Mouse (Mus musculus) E14TG2a.4 (cell line): ENCODE measurements around the gene Pcdh19.

Experiments
- H3K27me3 ChIP-seq: 2 replicates; pipeline ENCODE4 v1.6.1; 2014; ENCODE audit warnings: low read length, control low read depth; ENCODE audit not compliant: insufficient read depth
- H3K36me3 ChIP-seq: 2 replicates; pipeline ENCODE4 v1.6.1; 2014; ENCODE audit warnings: low read length, control low read depth; ENCODE audit not compliant: insufficient read depth
- H3K4me1 ChIP-seq: replicated peaks from 2 replicates; pipeline ENCODE4 v1.6.1; 2014; ENCODE audit warnings: low read depth, low read length, control low read depth
- H3K4me3 ChIP-seq: replicated peaks from 2 replicates; pipeline ENCODE4 v1.5.1; 2014; ENCODE audit warnings: mild to moderate bottlenecking, low read length
- H3K9me3 ChIP-seq: 2 replicates; pipeline ENCODE4 v1.6.1; 2014; ENCODE audit warnings: low read length, control low read depth
- CTCF ChIP-seq: conservative IDR thresholded peaks from 2 replicates; pipeline ENCODE4 v1.5.1; 2014; ENCODE audit warnings: low read length
- NANOG ChIP-seq: IDR thresholded peaks from 2 replicates; pipeline ENCODE4 v1.6.1; 2014; ENCODE audit warnings: borderline replicate concordance, low read length, mixed read lengths
- POU5F1 ChIP-seq: IDR thresholded peaks from 2 replicates; pipeline ENCODE4 v1.6.1; 2014; ENCODE audit warnings: low read length, borderline replicate concordance

Gene Pcdh19

GRCm38 (mm10) chrX:133650379-133650778, 38.4 kb downstream of the Pcdh19 start:
- H3K27me3 ChIP-seq, result no peaks in the 10 kb centered on the region
- no peaks in the 10 kb centered on the region for H3K36me3 ChIP-seq
- H3K4me1 ChIP-seq, result no peaks in the 10 kb centered on the region
- no peaks in the 10 kb centered on the region for H3K9me3 ChIP-seq
- TF ChIP-seq CTCF, result no peak
- no peak overlapping the region for H3K4me3 ChIP-seq

GRCm38 (mm10) chrX:133647809-133648208, 41.0 kb downstream of the Pcdh19 start:
- H3K4me1 ChIP-seq, result no peaks in the 10 kb centered on the region
- no peak overlapping the region for H3K4me3 ChIP-seq
- H3K36me3 ChIP-seq, result no peaks in the 10 kb centered on the region
- no peaks in the 10 kb centered on the region for H3K27me3 ChIP-seq
- H3K9me3 ChIP-seq, result no peaks in the 10 kb centered on the region
- no peak for TF ChIP-seq CTCF
- no peak for TF ChIP-seq NANOG
- no peak for TF ChIP-seq POU5F1

GRCm38 (mm10) chrX:133639445-133639844, 49.3 kb downstream of the Pcdh19 start:
- Histone ChIP-seq H3K9me3 (no peaks in the 10 kb centered on the region), H3K4me1 (no peaks in the 10 kb centered on the region), H3K4me3 (no peak overlapping the region), H3K36me3 (no peaks in the 10 kb centered on the region), H3K27me3 (no peaks in the 10 kb centered on the region)
- TF ChIP-seq NANOG, result no peak
- TF ChIP-seq POU5F1, result no peak
- no peak for TF ChIP-seq CTCF

- Histone ChIP-seq H3K4me1 (no peaks in the 10 kb centered on the region), H3K36me3 (no peaks in the 10 kb centered on the region), H3K9me3 (no peaks in the 10 kb centered on the region), H3K27me3 (no peaks in the 10 kb centered on the region), H3K4me3 (no peak overlapping the region)
- TF ChIP-seq CTCF (no peak), NANOG (no peak), POU5F1 (no peak)
Measured at GRCm38 (mm10) chrX:133629538-133629937, 59.2 kb downstream of the Pcdh19 start.

GRCm38 (mm10) chrX:133618222-133618621, 70.6 kb downstream of the Pcdh19 start:
- TF ChIP-seq POU5F1 (no peak), CTCF (no peak), NANOG (no peak)
- Histone ChIP-seq H3K36me3 (no peaks in the 10 kb centered on the region), H3K9me3 (no peaks in the 10 kb centered on the region), H3K27me3 (no peaks in the 10 kb centered on the region), H3K4me1 (no peaks in the 10 kb centered on the region), H3K4me3 (no peak overlapping the region)

GRCm38 (mm10) chrX:133605828-133606227, 83.0 kb downstream of the Pcdh19 start:
- no peaks in the 10 kb centered on the region for H3K4me1 ChIP-seq
- TF ChIP-seq NANOG, result no peak
- H3K4me3 ChIP-seq, result no peak overlapping the region
- H3K36me3 ChIP-seq, result no peaks in the 10 kb centered on the region
- H3K27me3 ChIP-seq, result no peaks in the 10 kb centered on the region
- no peaks in the 10 kb centered on the region for H3K9me3 ChIP-seq

- Histone ChIP-seq H3K4me3 (no peak overlapping the region), H3K27me3 (no peaks in the 10 kb centered on the region), H3K36me3 (no peaks in the 10 kb centered on the region), H3K4me1 (no peaks in the 10 kb centered on the region), H3K9me3 (no peaks in the 10 kb centered on the region)
- TF ChIP-seq POU5F1 (no peak), CTCF (no peak), NANOG (no peak)
Measured at GRCm38 (mm10) chrX:133604272-133604671, 84.5 kb downstream of the Pcdh19 start.

- Histone ChIP-seq H3K27me3 (no peaks in the 10 kb centered on the region), H3K4me1 (no peaks in the 10 kb centered on the region), H3K4me3 (no peak overlapping the region), H3K9me3 (no peaks in the 10 kb centered on the region), H3K36me3 (no peaks in the 10 kb centered on the region)
- TF ChIP-seq CTCF, result no peak
- no peak for TF ChIP-seq NANOG
- no peak for TF ChIP-seq POU5F1
Measured at GRCm38 (mm10) chrX:133602068-133602467, 86.7 kb downstream of the Pcdh19 start.

- H3K9me3 ChIP-seq, result no peaks in the 10 kb centered on the region
- H3K4me3 ChIP-seq, result no peak overlapping the region
- no peak for TF ChIP-seq CTCF
- H3K36me3 ChIP-seq, result no peaks in the 10 kb centered on the region
- no peaks in the 10 kb centered on the region for H3K4me1 ChIP-seq
- H3K27me3 ChIP-seq, result no peaks in the 10 kb centered on the region
Measured at GRCm38 (mm10) chrX:133601658-133602057, 87.1 kb downstream of the Pcdh19 start.
